Mouse (Mus musculus): Measurements from ENCODE around the gene 4930442H23Rik.

DNA sequence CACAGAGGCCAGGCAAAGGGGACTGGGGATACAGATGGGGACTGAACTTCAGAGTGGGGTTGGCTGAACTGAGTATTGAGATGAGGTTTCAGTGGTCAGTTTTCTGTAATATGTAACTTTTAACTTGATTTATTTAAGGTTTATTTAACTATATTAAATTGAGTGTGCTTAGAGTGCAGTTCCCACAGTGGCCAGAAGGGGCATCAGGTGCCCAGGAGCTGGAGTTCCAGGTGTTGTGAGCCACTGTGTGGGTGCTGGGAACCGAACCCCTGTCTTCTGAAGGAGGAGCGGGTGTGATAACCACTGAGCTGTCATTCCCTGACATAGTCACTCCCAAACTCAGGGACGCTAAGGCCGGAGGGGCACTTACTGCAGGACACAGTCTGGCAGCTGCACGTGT, 26.5 kb upstream of the 4930442H23Rik start:
- TF ChIP-seq EP300 (IDR thresholded peaks at IDR 0.05) (no peak), CTCF (IDR thresholded peaks at IDR 0.05) (peak; percentile 29)

All from lung, postnatal 0 days (tissue).